Comparison of ENCODE assay signal across 21 mouse cellular contexts in genomic region chr5:123382686-123383085, GRCm38 (mm10). TPM values are rescaled to one million over a fixed set of nuclear protein-coding genes. Genes with fewer than 3 reads are reported as not detected.
DNase-seq lines count a peak whose midpoint lies in the region; ATAC-seq and TF ChIP-seq lines count a peak whose summit lies in the region.
"Had no signal": no experiment of that assay in that cellular context is flagged by ENCODE, and none has a peak within 500 bp of the region (broad histone marks: within the 10 kb centered on the region; RNA-seq: fewer than 3 reads in every experiment).

No protein-coding gene starts in this region.

- TF ChIP-seq RAD21 in CH12.LX (IDR thresholded peaks at IDR 0.05; ENCODE audit: low read depth, low read length) = no peak

- TF ChIP-seq EP300 in liver, postnatal 0 days (IDR thresholded peaks at IDR 0.05; ENCODE audit: low read depth) = no peak
- no peak for TF ChIP-seq EP300 in CH12.LX (IDR thresholded peaks at IDR 0.05; ENCODE audit: low read length)

- H3K9ac ChIP-seq in liver, postnatal 0 days (replicated peaks) = no peak overlapping the region
- H3K9ac ChIP-seq in CH12.LX (ENCODE audit: insufficient read depth, low read depth) = no peak overlapping the region
- no peak overlapping the region for H3K9ac ChIP-seq in forebrain, postnatal 0 days
- H3K9ac ChIP-seq: embryonic facial prominence, embryonic 12.5 days; forebrain, embryonic 15.5 days; hindbrain, embryonic 12.5 days had no signal

- TF ChIP-seq POLR2A in CH12.LX (IDR thresholded peaks at IDR 0.05; ENCODE audit: low read depth, low read length) = no peak

- no peak for DNase-seq in liver, postnatal 0 days
- no peak for DNase-seq in liver
- DNase-seq in CH12.LX (ENCODE audit: extremely low read depth) = no peak
- DNase-seq in MN1 (ENCODE audit: low spot score) = peak; percentile 38
- DNase-seq in gastrocnemius, adult 18-20 months (ENCODE audit: low spot score) = no peak
- no peak for DNase-seq in forebrain, postnatal 0 days
- no peak for DNase-seq in testis, postnatal 10 days (ENCODE audit: low spot score)
- DNase-seq: cerebellum, adult 11-12 months; cerebellum, adult 9-10 months; cerebellum, postnatal 25 days; gastrocnemius, postnatal 14 days; heart, postnatal 4 days had no signal

- H3K9me3 ChIP-seq in liver, postnatal 0 days (ENCODE audit: low read length) = no peaks in the 10 kb centered on the region; the same call in 1 of the 2 replicates
- H3K9me3 ChIP-seq in CH12.LX (replicated peaks; ENCODE audit: low read length) = peaks cover 14% of the 10 kb centered on the region
- H3K9me3 ChIP-seq in forebrain, postnatal 0 days (ENCODE audit: low read length) = no peaks in the 10 kb centered on the region
- H3K9me3 ChIP-seq: embryonic facial prominence, embryonic 12.5 days; forebrain, embryonic 15.5 days; G1E; hindbrain, embryonic 12.5 days had no signal

- ATAC-seq in liver, postnatal 0 days = no peak
- ATAC-seq in forebrain, postnatal 0 days = no peak
- ATAC-seq: CD4-positive, CD25-positive, alpha-beta regulatory T cell, adult 4 months; forebrain, embryonic 15.5 days; hindbrain, embryonic 16.5 days; inflammation-experienced regulatory T-cells, adult 6 months; intestine, postnatal 0 days; Patski had no signal

- H3K27me3 ChIP-seq in liver, postnatal 0 days (ENCODE audit: insufficient read depth, low read length) = no peaks in the 10 kb centered on the region
- H3K27me3 ChIP-seq in CH12.LX (replicated peaks) = peaks cover 3% of the 10 kb centered on the region
- H3K27me3 ChIP-seq in forebrain, postnatal 0 days (ENCODE audit: insufficient read depth, low read length) = no peaks in the 10 kb centered on the region
- H3K27me3 ChIP-seq: embryonic facial prominence, embryonic 12.5 days; forebrain, embryonic 15.5 days; hindbrain, embryonic 12.5 days; Patski had no signal

- no peaks in the 10 kb centered on the region for H3K36me3 ChIP-seq in liver, postnatal 0 days (replicated peaks; ENCODE audit: insufficient read depth, low read length)
- no peaks in the 10 kb centered on the region for H3K36me3 ChIP-seq in CH12.LX (replicated peaks in 1 of 2; ENCODE audit: control insufficient read depth in 1 of 2, insufficient read depth in 1 of 2, low read length in 1 of 2)
- no peaks in the 10 kb centered on the region for H3K36me3 ChIP-seq in forebrain, postnatal 0 days (ENCODE audit: insufficient read depth)
- H3K36me3 ChIP-seq: embryonic facial prominence, embryonic 12.5 days; forebrain, embryonic 15.5 days; hindbrain, embryonic 12.5 days had no signal

- in situ Hi-C loops in CH12.LX (cut with MboI; ENCODE audit: low pct_ligation_motif_present, low pct_unique_long_range_greater_than_20kb, low sequenced_read_pairs) = loop anchor here (5.0 to 10.0 kb wide), 2 partner anchors 50 to 112 kb away; no protein-coding TSS in a partner anchor

- no peak overlapping the region for H3K4me2 ChIP-seq in liver, postnatal 0 days (ENCODE audit: low read depth, low read length)
- H3K4me2 ChIP-seq in CH12.LX (ENCODE audit: insufficient read depth, low read depth, poor library complexity, severe bottlenecking) = peak overlapping the region; percentile 86
- no peak overlapping the region for H3K4me2 ChIP-seq in forebrain, postnatal 0 days (ENCODE audit: low read depth)
- H3K4me2 ChIP-seq: forebrain, embryonic 15.5 days; hindbrain, embryonic 12.5 days had no signal

- H3K4me3 ChIP-seq in liver, postnatal 0 days (ENCODE audit: low read depth, low read length) = no peak overlapping the region
- H3K4me3 ChIP-seq in CH12.LX (replicated peaks in 1 of 3; ENCODE audit: low read depth in 2 of 3, low read length in 2 of 3, poor library complexity in 1 of 3) = no peak overlapping the region
- H3K4me3 ChIP-seq in forebrain, postnatal 0 days (ENCODE audit: low read depth, low read length) = no peak overlapping the region
- H3K4me3 ChIP-seq: embryonic facial prominence, embryonic 12.5 days; forebrain, embryonic 15.5 days; hindbrain, embryonic 12.5 days had no signal

- TF ChIP-seq CTCF in liver, postnatal 0 days (IDR thresholded peaks at IDR 0.05; ENCODE audit: low read depth) = no peak
- TF ChIP-seq CTCF in CH12.LX (conservative IDR thresholded peaks at IDR 0.05 in 1 of 2, IDR thresholded peaks at IDR 0.05 in 1 of 2; ENCODE audit: low read depth in 2 of 2, low read length in 2 of 2) = no peak
- no peak for TF ChIP-seq CTCF in forebrain, postnatal 0 days (IDR thresholded peaks at IDR 0.05; ENCODE audit: low read depth)

- no peaks in the 10 kb centered on the region for H3K79me2 ChIP-seq in CH12.LX (replicated peaks; ENCODE audit: control insufficient read depth, extremely low read depth, insufficient read depth, poor library complexity, severe bottlenecking)

- no peaks in the 10 kb centered on the region for H3K4me1 ChIP-seq in liver, postnatal 0 days (ENCODE audit: insufficient read depth)
- peaks cover 20 to 47% of the 10 kb centered on the region in 2 experiments for H3K4me1 ChIP-seq in CH12.LX (ENCODE audit: control insufficient read depth in 1 of 2, insufficient read depth in 2 of 2)
- H3K4me1 ChIP-seq in forebrain, postnatal 0 days (ENCODE audit: insufficient read depth) = no peaks in the 10 kb centered on the region
- H3K4me1 ChIP-seq: forebrain, embryonic 15.5 days had no signal

- 0 out of 2 replicates have a peak overlapping the region, but pooled peaks have one; percentile 35 for H3K27ac ChIP-seq in liver, postnatal 0 days (ENCODE audit: low read depth)
- H3K27ac ChIP-seq in CH12.LX (ENCODE audit: insufficient read depth, low read depth) = no peak overlapping the region
- H3K27ac ChIP-seq in forebrain, postnatal 0 days (ENCODE audit: low read depth, low read length) = no peak overlapping the region
- H3K27ac ChIP-seq: embryonic facial prominence, embryonic 12.5 days; forebrain, embryonic 15.5 days; hindbrain, embryonic 12.5 days had no signal

- dilution Hi-C loops in CH12.LX (cut with MboI; ENCODE audit: extremely low pct_ligation_motif_present, extremely low pct_unique_long_range_greater_than_20kb, low sequenced_read_pairs) = no loop called here

- 80% methylated on average over 8 of the region's 8 CpGs for WGBS in liver, postnatal 0 days (ENCODE audit: insufficient replicate concordance)
- WGBS in forebrain, postnatal 0 days = 88% methylated on average over 8 of the region's 8 CpGs

TF ChIP-seq in CH12.LX, 34 proteins besides CTCF, POLR2A, EP300 and RAD21:
- no peak for TF ChIP-seq MXI1 (IDR thresholded peaks at IDR 0.05; ENCODE audit: low read depth, low read length)
- TF ChIP-seq JUN (IDR thresholded peaks at IDR 0.05; ENCODE audit: insufficient read depth, low read depth, low read length) = no peak
- no peak for TF ChIP-seq CHD2 (IDR thresholded peaks at IDR 0.05; ENCODE audit: low read length)
- no peak for TF ChIP-seq USF2 (conservative IDR thresholded peaks at IDR 0.05; ENCODE audit: low read depth, low read length)
- no peak for TF ChIP-seq TCF12 (IDR thresholded peaks at IDR 0.05; ENCODE audit: low read depth, low read length)
- TF ChIP-seq RCOR1 (conservative IDR thresholded peaks at IDR 0.05; ENCODE audit: low read depth, low read length) = no peak
- TF ChIP-seq ELF1 (IDR thresholded peaks at IDR 0.05; ENCODE audit: low read depth, low read length) = no peak
- TF ChIP-seq IRF4 (IDR thresholded peaks at IDR 0.05; ENCODE audit: low read depth, low read length) = no peak
- TF ChIP-seq E2F4 (IDR thresholded peaks at IDR 0.05; ENCODE audit: insufficient replicate concordance, low read depth, low read length) = no peak
- TF ChIP-seq ZNF384 (IDR thresholded peaks at IDR 0.05; ENCODE audit: low read depth, low read length) = no peak
- no peak for TF ChIP-seq PAX5 (IDR thresholded peaks at IDR 0.05; ENCODE audit: low read length)
- no peak for TF ChIP-seq MYC (IDR thresholded peaks at IDR 0.05; ENCODE audit: low read depth, low read length)
- no peak for TF ChIP-seq ZC3H11A (IDR thresholded peaks at IDR 0.05; ENCODE audit: low read depth, low read length)
- TF ChIP-seq NRF1 (IDR thresholded peaks at IDR 0.05; ENCODE audit: low read depth, low read length) = no peak
- no peak for TF ChIP-seq TBP (conservative IDR thresholded peaks at IDR 0.05; ENCODE audit: low read depth, low read length)
- no peak for TF ChIP-seq SIN3A (IDR thresholded peaks at IDR 0.05; ENCODE audit: low read length)
- no peak for TF ChIP-seq HCFC1 (IDR thresholded peaks at IDR 0.05; ENCODE audit: low read depth, low read length)
- no peak for TF ChIP-seq MAFK (IDR thresholded peaks at IDR 0.05; ENCODE audit: insufficient replicate concordance, low read length)

RNA-seq across cellular contexts. Expression of gene Mlxip, which starts 11.9 kb away (rescaled TPM):
- polyA plus RNA-seq in liver, postnatal 0 days (2015; fragmentation: Nextera tagmentation; extraction: Ambion mirVana) = 3.5 and 4.5 TPM in 2 replicates
- total RNA-seq in CH12.LX (2012; rRNA removed) = 5.8 and 7.4 TPM in 2 replicates
- total RNA-seq in CH12.LX (2014; rRNA removed) = 4.3 and 4.4 TPM in 2 replicates
- polyA plus RNA-seq in CH12.LX (2012; ENCODE audit: insufficient read length, low read depth) = 15.4 and 17.9 TPM in 2 replicates
- 10 to 100 TPM; 59.3 to 63.2 TPM for total RNA-seq in gastrocnemius, adult 18-20 months (2021)
- total RNA-seq in forebrain, postnatal 0 days (2014; rRNA removed) = 14.2 and 17.4 TPM in 2 replicates
- polyA plus RNA-seq in forebrain, postnatal 0 days (2015; fragmentation: Nextera tagmentation; extraction: Ambion mirVana) = 8.4 and 13.3 TPM in 2 replicates

RNA-seq across cellular contexts. Expression of gene Bcl7a, which starts 39.1 kb away (rescaled TPM):
- 5.1 and 5.3 TPM in 2 replicates for polyA plus RNA-seq in liver, postnatal 0 days (2015; fragmentation: Nextera tagmentation; extraction: Ambion mirVana)
- total RNA-seq in CH12.LX (2012; rRNA removed) = 3.6 and 4.3 TPM in 2 replicates
- total RNA-seq in CH12.LX (2014; rRNA removed) = 1.9 and 2.3 TPM in 2 replicates
- polyA plus RNA-seq in CH12.LX (2012; ENCODE audit: insufficient read length, low read depth) = 6.3 and 7.2 TPM in 2 replicates
- 10 to 100 TPM in 1 of 2 experiments, 1 to 10 TPM in 1; 9.4 to 10.5 TPM for total RNA-seq in gastrocnemius, adult 18-20 months (2021)
- total RNA-seq in forebrain, postnatal 0 days (2014; rRNA removed) = 47.9 and 56.0 TPM in 2 replicates
- polyA plus RNA-seq in forebrain, postnatal 0 days (2015; fragmentation: Nextera tagmentation; extraction: Ambion mirVana) = 37.2 and 38.3 TPM in 2 replicates
